Mouse (Mus musculus): Measurements from ENCODE around the gene Nrros. TPM values are rescaled to one million over a fixed set of nuclear protein-coding genes. Genes with fewer than 3 reads are reported as not detected.

Nrros gene
- total and polyA plus RNA-seq, 3 experiments: 55.9 to 59.8 TPM; not detected in 1

DNA sequence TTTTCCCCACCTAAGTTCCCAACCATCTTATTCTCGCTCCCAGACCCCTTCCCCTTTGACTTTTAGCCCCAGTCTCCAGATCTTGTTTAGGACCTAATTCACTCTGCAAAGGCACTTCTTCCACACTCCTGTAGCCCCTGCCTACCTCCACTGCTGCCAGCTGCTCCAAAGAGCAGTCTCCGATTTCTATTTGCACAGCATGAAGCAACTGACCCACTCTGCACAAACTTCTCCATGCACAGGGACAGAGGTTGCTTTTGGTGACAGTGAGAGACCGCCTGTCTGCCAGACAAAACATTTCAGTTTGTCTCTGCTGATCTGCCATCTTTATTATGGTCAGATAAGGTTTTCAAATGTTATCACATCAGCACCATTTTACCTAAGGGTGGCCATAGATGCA lies 32.2 kb downstream of the Nrros start:
- Histone ChIP-seq H3K27me3 (ENCODE audit: control insufficient read depth in 1 of 2, insufficient read depth in 2 of 2, low read length in 2 of 2) (no peaks in the 10 kb centered on the region), H3K79me2 (ENCODE audit: control insufficient read depth, insufficient read depth, low read length, poor library complexity) (no peaks in the 10 kb centered on the region; the same call in 1 of the 2 replicates), H3K36me3 (ENCODE audit: control insufficient read depth in 1 of 2, insufficient read depth in 2 of 2, low read length in 2 of 2) (peaks cover 0 to 11% of the 10 kb centered on the region in 2 experiments; a peak in 2 of 4 replicates), H3K27ac (ENCODE audit: control insufficient read depth, low read depth, low read length) (no peak overlapping the region), H3K9me3 (replicated peaks; ENCODE audit: insufficient read depth, low read length) (no peaks in the 10 kb centered on the region), H3K4me1 (ENCODE audit: control insufficient read depth in 1 of 2, insufficient read depth in 2 of 2, low read length in 2 of 2) (peaks cover 0 to 9% of the 10 kb centered on the region in 2 experiments; a peak in 2 of 4 replicates), H3K4me3 (ENCODE audit: control insufficient read depth in 1 of 2, insufficient read depth in 1 of 2, low read depth in 2 of 2, low read length in 2 of 2) (no peak overlapping the region), H3K9ac (ENCODE audit: control insufficient read depth, low read depth, low read length, poor library complexity, severe bottlenecking) (no peak overlapping the region)
- TF ChIP-seq TCF12 (IDR thresholded peaks at IDR 0.05; ENCODE audit: low read depth, low read length) (no peak), JUND (IDR thresholded peaks at IDR 0.05; ENCODE audit: low read depth, low read length) (no peak), RCOR1 (IDR thresholded peaks at IDR 0.05; ENCODE audit: low read depth, low read length) (no peak), SIN3A (IDR thresholded peaks at IDR 0.05; ENCODE audit: low read length) (no peak), SMC3 (IDR thresholded peaks at IDR 0.05; ENCODE audit: low read depth, low read length) (no peak)
- DNase-seq (ENCODE audit: low read depth, low spot score): no peak

DNA sequence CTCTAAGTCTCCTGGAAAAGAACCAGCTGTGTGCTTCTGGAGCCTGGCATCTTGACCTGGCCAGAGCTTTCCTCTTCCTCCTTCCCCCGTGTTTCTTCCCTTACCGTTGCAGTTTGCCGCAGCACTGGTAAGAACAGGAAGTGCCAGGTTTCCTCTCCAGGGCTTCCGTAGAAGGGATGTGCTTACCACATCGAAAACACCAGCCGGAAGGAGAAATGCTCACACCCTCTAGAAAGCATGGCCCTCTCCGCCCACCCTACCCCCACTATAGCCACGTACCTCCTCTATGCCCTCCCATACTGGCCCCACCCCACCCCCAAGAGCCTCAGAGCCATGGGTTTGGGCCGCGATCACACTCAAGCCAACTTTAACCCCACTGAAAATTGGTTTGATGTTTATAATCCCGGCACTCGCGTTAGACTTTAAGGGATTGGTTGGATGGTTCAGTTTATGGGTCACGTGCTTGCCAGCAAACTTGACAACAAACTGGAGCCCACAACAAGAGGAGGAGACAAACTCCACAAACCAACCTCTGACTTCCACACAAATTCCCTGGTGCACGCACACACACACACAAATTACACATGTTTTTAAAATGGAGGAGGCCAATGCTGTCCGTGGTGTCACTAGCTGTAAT lies 35.1 kb downstream of the Nrros start:
- no peaks in the 10 kb centered on the region for H3K27me3 ChIP-seq (ENCODE audit: control insufficient read depth in 1 of 2, insufficient read depth in 2 of 2, low read length in 2 of 2)
- H3K9me3 ChIP-seq (replicated peaks; ENCODE audit: insufficient read depth, low read length): no peaks in the 10 kb centered on the region
- peaks cover 0 to 9% of the 10 kb centered on the region in 2 experiments; a peak in 2 of 4 replicates for H3K4me1 ChIP-seq (ENCODE audit: control insufficient read depth in 1 of 2, insufficient read depth in 2 of 2, low read length in 2 of 2)
- peak overlapping the region; percentile 47 to 66 for H3K4me3 ChIP-seq (ENCODE audit: control insufficient read depth in 1 of 2, insufficient read depth in 1 of 2, low read depth in 2 of 2, low read length in 2 of 2)
- peak overlapping the region; percentile 76 for H3K27ac ChIP-seq (ENCODE audit: control insufficient read depth, low read depth, low read length)
- H3K79me2 ChIP-seq (ENCODE audit: control insufficient read depth, insufficient read depth, low read length, poor library complexity): no peaks in the 10 kb centered on the region; the same call in 1 of the 2 replicates
- peaks cover 0 to 11% of the 10 kb centered on the region in 2 experiments; a peak in 2 of 4 replicates for H3K36me3 ChIP-seq (ENCODE audit: control insufficient read depth in 1 of 2, insufficient read depth in 2 of 2, low read length in 2 of 2)
- DNase-seq (ENCODE audit: low read depth, low spot score): peak; percentile 94
- peak overlapping the region; percentile 75 for H3K9ac ChIP-seq (ENCODE audit: control insufficient read depth, low read depth, low read length, poor library complexity, severe bottlenecking)
- TF ChIP-seq RAD21 (IDR thresholded peaks at IDR 0.05; ENCODE audit: low read depth, low read length) (no peak), ETS1 (IDR thresholded peaks at IDR 0.05; ENCODE audit: low read depth, low read length) (peak; percentile 78), MYB (IDR thresholded peaks at IDR 0.05; ENCODE audit: low read depth, low read length) (no peak), ELF1 (IDR thresholded peaks at IDR 0.05; ENCODE audit: low read depth, low read length) (peak; percentile 96), GATA1 (IDR thresholded peaks at IDR 0.05; ENCODE audit: low read depth, low read length) (no peak), NRF1 (IDR thresholded peaks at IDR 0.05; ENCODE audit: insufficient read depth, low read depth, low read length, poor library complexity, severe bottlenecking) (no peak), CTCF (IDR thresholded peaks at IDR 0.05 in 2 of 3, conservative IDR thresholded peaks at IDR 0.05 in 1 of 3; ENCODE audit: control insufficient read depth in 1 of 3, insufficient read depth in 1 of 3, low read depth in 2 of 3, low read length in 3 of 3, poor library complexity in 1 of 3, severe bottlenecking in 1 of 3) (no peak), MAX (IDR thresholded peaks at IDR 0.05; ENCODE audit: low read length) (peak; percentile 89), ZNF384 (IDR thresholded peaks at IDR 0.05; ENCODE audit: low read depth, low read length) (no peak), MAZ (IDR thresholded peaks at IDR 0.05; ENCODE audit: low read depth, low read length) (peak; percentile 80), ZC3H11A (IDR thresholded peaks at IDR 0.05; ENCODE audit: low read depth, low read length) (no peak), TCF12 (IDR thresholded peaks at IDR 0.05; ENCODE audit: low read depth, low read length) (peak; percentile 55; the same call in 1 of the 2 replicates), UBTF (IDR thresholded peaks at IDR 0.05; ENCODE audit: borderline replicate concordance, insufficient read depth, low read depth, low read length) (no peak), BHLHE40 (IDR thresholded peaks at IDR 0.05; ENCODE audit: borderline replicate concordance, low read depth, low read length) (peak; percentile 57; the same call in 1 of the 2 replicates), CHD2 (IDR thresholded peaks at IDR 0.05; ENCODE audit: low read length) (peak; percentile 10; the same call in 1 of the 2 replicates), MAFK (IDR thresholded peaks at IDR 0.05; ENCODE audit: borderline replicate concordance, low read depth, low read length) (no peak), SMC3 (IDR thresholded peaks at IDR 0.05; ENCODE audit: low read depth, low read length) (no peak), KAT2A (conservative IDR thresholded peaks at IDR 0.05; ENCODE audit: low read depth, low read length) (no peak; the same call in 1 of the 2 replicates), JUND (IDR thresholded peaks at IDR 0.05; ENCODE audit: low read depth, low read length) (no peak), ZMIZ1 (IDR thresholded peaks at IDR 0.05; ENCODE audit: low read depth, low read length) (peak; percentile 62; the same call in 1 of the 2 replicates), POLR2AphosphoS2 (IDR thresholded peaks at IDR 0.05; ENCODE audit: low read length) (peak; percentile 69; the same call in 1 of the 2 replicates), HCFC1 (IDR thresholded peaks at IDR 0.05; ENCODE audit: low read depth, low read length) (peak; percentile 84), MEF2A (IDR thresholded peaks at IDR 0.05; ENCODE audit: extremely low read depth, insufficient replicate concordance, low read depth, low read length, poor library complexity, severe bottlenecking) (no peak), POLR2AphosphoS5 (IDR thresholded peaks at IDR 0.05; ENCODE audit: borderline replicate concordance, low read depth, low read length) (peak; percentile 22; the same call in 1 of the 2 replicates), USF2 (IDR thresholded peaks at IDR 0.05; ENCODE audit: borderline replicate concordance in 1 of 2, insufficient read depth in 1 of 2, low read depth in 1 of 2, low read length in 2 of 2) (peak in 1 of 2 experiments; percentile 65; a peak in 2 of 4 replicates), TBP (IDR thresholded peaks at IDR 0.05; ENCODE audit: low read depth, low read length) (peak; percentile 78), NELFE (IDR thresholded peaks at IDR 0.05; ENCODE audit: low read depth, low read length) (peak; percentile 85)
